Mouse (Mus musculus) large intestine, adult 2 months (tissue): ENCODE measurements at regions not wholly inside any gene's neighbourhood (a gene's known extent, or its start where the extent isn't known, plus 50 kb on each side); places are given as distances from the start of the nearest gene placed in this dataset.

Experiments used
- DNase-seq: peaks from one replicate; pipeline ENCODE4 v3.0.0-alpha.2; 2012; ENCODE audit warnings: low read depth, low spot score
- WGBS: fragments of 180-500 bp; shearing (Covaris S2); methylation state at CpG from one replicate; pipeline ENCODE4 v1.1.7; 2018; 5-methylcytosine and 5-hydroxymethylcytosine counted together

DNA sequence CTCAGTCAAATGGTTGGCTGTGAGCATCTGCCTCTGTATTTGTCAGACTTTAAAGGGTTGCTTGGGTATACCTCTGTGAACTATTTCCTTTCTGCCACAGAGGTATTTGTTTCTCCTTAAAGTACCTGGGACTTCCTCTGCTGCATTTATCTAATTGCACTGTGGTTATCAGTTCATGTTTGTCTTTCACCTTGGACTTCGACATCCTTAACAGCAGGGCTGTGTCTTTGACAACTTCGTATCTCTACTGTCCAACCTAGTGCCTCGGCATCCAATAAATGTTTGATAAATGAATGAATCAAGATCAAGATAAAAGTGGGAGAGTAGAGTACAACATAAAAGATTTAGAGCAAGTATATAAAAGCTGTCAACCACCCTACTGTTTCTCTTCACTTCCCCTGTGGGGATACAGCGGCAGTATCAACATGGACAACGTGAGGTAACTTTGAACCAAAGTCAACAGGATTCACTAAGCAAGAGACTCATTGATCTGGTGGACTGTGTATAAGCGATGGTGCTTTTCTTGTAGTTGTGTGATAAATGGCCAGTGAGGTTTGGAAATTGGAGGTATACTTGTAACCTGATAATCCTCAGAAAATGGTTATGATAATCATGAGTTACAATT is 199.9 kb upstream of the Cxxc4 start:
- DNase-seq = no peak
- WGBS = 44% methylated on average over 6 of the region's 6 CpGs

DNA sequence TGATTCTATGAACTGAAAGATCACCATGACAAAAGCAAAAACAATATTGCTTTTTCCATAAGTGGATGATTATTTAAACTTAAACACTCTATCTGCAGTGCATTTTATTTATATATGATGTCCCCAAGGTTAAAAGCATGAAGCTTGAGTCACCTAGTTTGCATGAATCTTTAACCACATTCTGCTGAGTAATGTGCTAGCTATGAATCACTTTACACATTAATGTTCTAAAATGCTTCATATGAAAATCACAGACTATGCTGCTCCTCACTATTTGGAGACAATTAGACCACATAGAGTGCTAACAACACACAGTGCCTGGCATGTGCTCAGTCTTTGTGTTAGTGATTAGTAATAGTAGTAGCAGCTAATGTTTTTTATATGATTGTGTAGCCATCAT is 185.6 kb upstream of the Cxxc4 start:
- no peak for DNase-seq

DNA sequence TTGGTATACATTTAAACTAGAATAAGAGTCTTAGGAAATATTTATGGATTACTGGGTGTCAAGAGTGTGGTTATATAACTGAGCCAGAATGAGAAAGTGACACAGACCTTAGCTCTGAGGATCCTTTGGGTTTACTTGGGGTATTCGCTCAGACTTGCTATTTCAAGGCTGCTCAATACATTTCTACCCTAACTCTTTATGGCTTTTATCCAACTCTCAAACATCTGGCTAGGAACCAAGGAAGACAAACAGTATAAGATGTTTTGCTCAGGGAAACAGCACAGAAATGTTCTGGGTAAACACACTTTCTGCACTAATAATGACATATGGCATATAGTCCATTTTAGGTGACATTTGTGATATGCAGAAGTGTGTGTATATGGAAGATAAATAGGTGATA is 153.8 kb upstream of the Cxxc4 start:
- no peak for DNase-seq
- 56% methylated on average over 1 of the region's 1 CpGs for WGBS

DNA sequence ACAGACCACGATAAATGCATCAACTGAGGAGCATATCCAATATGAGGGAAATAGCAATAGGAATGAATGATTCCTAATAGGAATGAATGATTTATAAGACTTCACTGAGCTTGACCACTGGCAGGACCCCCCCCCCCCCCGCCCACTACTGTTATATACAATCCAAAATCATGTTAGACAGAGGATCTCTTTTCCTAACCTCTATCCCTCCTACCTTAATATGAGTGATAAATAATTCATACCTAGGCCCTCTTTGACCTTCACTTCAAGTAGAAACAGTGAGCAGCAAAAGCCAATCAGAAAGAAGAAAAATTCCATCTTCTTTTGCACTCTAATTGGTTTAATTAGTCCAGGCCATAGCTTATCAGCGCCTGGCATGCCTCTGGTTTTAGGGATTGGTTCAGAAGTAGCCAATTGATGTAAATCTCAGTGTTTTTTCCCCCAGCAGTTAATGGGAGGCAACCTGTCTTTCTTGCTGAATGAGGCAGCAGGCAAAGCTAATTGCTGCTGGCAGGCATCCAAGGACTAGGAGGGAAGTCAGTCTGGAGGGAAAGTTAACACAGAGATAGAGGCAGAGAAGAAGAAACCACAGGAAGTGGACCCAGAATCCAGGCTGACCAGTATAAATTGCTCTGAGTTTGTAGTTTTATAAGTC is 136.7 kb upstream of the Cxxc4 start:
- DNase-seq = peak; percentile 44
- 51% methylated on average over 3 of the region's 3 CpGs for WGBS

DNA sequence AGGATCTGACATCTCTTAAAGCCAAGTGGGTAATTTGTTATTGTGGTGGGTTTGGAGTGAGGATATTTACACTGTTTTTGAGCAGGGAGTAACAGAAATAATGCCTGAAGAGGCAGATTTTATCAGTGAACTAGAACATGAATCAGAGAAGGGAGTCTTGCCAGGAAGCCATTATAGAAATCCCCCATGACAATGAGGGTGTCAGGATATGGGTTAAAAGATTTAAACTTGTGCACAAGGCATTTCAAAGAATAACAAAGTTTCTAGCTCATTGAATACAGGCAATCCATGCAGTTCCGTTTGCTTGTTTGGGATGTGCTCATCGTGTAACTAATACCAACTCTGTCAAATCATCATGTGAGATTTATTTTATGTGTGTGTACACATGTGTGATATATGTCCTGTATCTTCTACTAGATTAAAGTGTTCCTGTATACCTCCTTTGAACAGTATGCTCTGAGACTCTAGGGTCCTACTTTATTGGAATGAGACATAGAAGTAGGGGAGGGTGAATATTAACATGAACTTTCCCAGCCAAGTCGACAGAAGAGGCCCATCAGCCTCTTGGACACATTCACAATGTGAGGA is 134.0 kb upstream of the Cxxc4 start:
- WGBS = 70% methylated on average over 3 of the region's 3 CpGs
- no peak for DNase-seq

DNA sequence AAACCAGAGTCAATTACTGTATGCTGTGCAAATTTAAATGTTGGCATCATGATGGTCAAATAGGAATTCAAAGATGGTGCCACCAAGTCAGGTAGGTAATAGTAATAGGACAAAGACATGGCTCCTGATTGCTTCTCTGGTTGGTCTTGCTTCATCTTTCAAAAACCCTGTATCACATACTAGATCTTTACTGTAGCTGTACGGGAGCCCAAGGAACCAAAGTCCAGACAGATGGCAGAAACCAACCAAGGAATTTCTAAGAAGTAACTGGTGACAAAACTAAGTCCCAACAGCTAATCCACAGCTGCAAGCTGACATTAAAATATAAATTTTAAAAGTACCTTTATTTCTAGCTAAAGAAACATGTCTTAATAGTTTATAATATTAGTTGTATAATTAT is 131.7 kb upstream of the Cxxc4 start:
- WGBS = 23% methylated on average over 1 of the region's 1 CpGs
- no peak for DNase-seq

DNA sequence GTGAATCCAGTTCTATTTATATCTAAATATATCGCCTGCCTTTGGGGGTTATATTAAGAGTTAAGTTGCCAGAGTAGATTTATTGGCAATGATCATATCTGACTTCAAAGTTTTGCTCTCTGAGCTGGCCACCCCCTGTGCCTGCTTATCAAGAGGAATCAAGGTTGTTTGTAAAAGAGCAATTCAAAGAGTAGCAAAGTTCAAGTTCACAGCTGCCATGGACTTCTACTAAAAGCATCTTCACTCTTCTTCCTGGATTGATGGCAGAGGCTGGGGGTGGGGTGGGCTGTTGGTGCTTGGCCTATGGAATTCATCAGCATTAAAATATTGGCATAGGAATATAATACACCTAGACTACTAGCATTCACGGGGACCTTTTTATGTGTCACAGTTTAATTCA is 131.2 kb upstream of the Cxxc4 start:
- 34% methylated on average over 2 of the region's 2 CpGs for WGBS
- DNase-seq = no peak

DNA sequence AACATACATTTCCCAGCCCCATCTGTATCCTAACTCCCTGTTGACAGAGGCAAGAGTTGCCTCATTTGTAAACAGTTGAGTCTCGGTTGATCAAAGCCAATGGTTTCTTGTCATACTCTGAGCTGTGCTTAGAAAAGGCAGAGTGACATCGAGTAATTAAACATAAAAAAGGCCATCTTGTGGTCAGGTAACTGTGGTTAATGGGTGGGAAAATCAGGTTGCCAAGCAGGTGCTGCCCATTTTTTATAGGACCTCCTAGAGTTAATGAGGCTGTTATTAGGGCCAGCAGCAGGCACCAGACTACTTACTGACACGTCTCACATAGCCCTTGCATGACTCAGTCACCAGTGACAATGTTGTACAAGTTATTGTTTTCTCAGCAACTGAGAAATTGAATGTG is 130.7 kb upstream of the Cxxc4 start:
- WGBS = 35% methylated on average over 3 of the region's 3 CpGs
- DNase-seq = no peak

DNA sequence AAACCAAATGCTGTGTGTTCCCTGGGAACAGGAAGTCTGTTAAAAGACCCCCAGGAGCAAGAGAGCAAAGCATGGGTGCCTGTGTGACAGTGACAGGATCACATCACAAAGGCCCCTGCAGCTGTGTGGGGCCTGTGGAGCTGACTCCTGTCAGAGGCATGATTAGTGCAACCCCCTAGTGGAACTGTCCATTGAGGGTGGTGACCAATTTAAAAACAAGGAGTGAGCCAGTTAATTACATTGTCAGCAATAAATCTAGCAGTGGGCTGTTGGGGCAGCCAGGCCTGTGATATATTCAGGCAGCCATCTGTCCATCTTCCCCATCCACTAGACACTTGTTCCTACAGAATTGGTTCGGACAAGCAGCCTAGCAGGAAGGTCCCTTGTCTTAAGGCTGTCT is 121.8 kb upstream of the Cxxc4 start:
- whole genome bisulfite sequencing = 83% methylated on average over 1 of the region's 1 CpGs

DNA sequence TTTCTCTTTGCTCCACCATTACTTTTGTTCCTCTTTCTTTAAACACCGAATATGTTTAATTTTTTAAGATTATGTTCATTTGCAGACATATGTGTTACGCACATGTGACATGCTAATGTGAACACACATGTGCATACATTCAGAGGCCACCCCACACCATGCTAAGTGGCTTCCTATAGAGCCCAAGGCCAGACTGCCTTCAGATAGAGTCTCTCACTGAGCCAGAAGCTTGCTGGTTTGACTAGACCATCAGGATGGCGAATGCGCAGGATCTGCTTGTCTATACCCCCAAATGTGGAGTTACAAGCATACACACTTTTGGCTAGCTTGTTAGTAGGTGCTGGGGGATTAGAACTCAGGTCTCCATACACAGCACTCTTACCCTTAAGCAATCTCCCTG is 121.3 kb upstream of the Cxxc4 start:
- no peak for DNase-seq
- WGBS = 94% methylated on average over 4 of the region's 4 CpGs

More for the DNA sequence above, 121.8 kb upstream of the Cxxc4 start:
- DNase-seq = no peak

DNA sequence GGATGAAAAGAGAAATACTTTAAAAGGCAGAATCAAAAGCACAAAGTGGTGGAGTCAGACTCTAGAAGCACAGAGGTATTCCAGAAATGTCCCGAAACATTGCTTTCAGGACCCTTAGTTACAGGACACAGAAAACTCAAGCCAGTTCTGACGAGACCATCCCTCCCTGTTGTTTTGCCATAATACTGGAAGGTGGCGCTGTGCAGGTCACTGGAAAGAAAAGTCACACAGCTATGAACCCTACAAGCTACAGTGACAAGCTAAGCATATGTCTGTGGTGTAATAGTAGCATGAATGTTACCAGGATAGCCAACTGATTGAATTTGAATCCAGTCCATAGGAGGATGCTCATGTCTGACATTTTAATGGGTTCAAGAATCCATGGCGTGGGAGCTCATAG is 117.4 kb upstream of the Cxxc4 start:
- 78% methylated on average over 4 of the region's 4 CpGs for WGBS

DNA sequence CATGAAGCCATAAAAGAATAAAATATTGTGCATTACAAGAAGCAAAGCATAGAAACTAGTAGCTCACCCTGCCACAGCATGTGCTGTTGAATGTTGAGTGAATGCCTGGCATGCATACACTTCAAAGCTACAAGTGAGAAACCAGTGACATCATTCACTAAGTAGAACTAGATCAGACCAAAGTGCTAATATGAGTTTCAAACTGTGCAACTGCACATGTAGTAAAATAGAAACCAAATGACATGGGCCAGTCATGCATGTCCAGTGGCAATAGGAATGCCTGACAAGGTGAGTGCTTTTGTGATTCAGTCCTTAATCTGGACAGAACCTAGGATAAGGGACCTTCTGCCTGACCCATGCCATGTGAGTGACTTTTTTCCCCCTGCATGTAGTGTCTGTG is 111.3 kb upstream of the Cxxc4 start:
- DNase-seq = no peak

More for the DNA sequence above, 117.4 kb upstream of the Cxxc4 start:
- DNase-seq = no peak

DNA sequence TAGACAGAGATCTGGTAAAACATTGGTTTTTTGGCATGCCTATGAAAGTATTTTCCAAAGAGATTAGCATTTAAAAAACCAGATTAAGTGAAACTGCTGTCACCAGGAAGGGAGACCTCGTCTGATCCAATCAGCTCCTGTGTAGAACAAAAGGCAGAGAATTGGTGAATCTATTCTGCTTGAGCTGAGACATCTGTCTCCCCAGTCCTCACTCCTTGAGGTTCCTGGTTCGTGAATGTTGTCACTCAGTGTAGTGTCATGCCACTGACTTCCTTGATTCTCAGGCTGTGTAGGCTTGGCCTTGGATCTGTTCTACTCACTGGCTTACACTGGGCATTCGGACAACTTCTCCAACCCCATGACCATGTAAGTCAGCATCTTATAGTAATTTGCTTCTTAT is 105.9 kb upstream of the Cxxc4 start:
- no peak for DNase-seq
- WGBS = 59% methylated on average over 3 of the region's 3 CpGs

DNA sequence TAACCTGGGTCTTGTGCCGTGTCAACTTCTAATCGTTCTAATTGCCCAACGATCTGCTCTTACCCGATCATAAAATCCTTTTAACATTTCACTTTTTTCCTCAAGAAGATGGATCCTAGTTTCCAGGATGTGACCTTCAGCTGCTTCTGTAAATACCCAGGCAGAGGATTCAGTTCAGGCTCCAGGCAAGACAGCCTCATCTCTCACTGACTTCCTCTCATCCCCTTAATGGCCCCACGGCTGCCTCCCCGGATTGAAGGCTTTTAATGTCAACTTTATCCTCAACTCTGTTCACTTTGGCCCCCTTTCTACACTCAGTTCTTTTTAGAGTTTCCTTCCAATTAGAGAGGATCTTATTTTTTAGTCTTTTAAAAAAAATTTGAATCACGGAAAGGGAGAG is 91.0 kb upstream of the Cxxc4 start:
- no peak for DNase-seq
- 17% methylated on average over 7 of the region's 7 CpGs for WGBS

DNA sequence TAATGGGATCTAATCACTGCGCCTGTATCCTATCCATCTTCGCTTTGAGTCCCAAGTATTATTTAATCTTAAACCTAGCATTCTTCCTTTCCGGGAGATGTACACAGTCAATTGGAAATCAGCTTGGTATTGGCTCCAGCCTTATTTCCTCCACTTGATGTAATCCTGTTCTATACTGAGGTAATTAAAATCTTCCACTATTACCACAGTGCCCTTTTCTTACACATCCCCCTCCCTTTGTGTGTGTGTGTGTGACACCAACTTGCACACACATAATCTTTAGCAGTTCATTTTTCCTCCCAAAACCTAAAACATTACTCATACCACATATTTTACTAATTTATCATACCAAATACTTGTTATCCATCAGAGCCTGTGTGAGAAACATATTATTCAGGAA is 90.3 kb upstream of the Cxxc4 start:
- no peak for DNase-seq
- 91% methylated on average over 3 of the region's 3 CpGs for WGBS

DNA sequence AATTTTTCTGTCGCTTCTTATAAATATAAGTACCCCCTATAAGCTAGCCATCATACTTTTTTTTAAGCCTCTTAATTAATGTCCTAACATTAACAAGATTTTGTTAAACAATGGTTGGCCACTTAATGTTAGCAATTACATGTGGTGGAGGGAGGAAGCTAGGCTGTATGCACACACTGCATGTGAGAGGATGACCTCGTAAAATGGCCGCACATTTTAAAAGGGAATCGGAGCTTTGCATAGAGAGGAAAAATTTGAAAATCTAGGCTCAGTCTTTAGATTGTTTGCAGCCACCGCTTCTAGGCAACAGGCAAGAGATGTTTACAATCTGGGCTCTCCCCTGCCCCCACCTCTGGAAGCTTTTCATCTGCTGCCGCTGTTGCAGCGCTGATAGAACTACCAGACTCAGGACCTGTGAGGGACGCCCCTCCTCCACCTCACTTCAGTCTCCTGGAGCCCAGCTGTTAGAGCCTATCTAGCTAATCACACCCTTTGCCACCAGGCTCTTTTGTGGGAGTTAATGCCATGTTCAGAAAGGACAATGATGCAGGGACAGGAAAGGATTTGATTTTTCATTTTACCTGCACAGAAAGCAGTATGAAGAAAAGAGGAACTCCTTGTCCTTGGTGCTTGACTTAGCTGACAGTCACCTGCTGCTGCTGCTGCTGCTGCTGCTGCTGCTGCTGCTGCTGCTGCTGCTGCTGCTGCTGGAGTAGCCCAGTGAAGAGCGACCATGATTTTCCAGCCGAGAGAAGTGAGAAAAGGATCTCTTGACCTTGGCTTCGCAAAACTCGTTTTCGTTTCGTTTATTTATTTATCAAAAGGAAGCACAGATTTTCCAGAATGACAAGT is 89.7 kb upstream of the Cxxc4 start:
- DNase-seq = no peak
- 13% methylated on average over 14 of the region's 14 CpGs for WGBS

DNA sequence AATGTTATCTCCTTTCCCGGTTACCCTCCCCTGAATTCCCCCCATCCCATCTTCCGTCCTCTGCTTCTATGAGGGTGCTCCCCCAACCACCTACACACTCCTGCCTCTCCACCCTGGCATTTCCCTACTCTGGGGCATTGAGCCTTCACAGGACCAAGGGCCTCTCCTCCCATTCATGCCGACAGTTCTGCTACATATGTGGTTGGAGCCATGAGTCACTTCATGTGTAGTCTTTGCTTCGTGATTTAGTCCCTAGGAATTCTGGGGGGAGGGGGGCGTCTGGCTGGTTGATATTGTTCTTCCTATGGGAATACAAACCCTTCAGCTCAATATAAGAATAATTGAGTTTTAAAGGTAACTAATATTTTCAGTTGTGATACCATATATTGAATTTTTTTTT is 74.0 kb upstream of the Cxxc4 start:
- 74% methylated on average over 5 of the region's 5 CpGs for WGBS

DNA sequence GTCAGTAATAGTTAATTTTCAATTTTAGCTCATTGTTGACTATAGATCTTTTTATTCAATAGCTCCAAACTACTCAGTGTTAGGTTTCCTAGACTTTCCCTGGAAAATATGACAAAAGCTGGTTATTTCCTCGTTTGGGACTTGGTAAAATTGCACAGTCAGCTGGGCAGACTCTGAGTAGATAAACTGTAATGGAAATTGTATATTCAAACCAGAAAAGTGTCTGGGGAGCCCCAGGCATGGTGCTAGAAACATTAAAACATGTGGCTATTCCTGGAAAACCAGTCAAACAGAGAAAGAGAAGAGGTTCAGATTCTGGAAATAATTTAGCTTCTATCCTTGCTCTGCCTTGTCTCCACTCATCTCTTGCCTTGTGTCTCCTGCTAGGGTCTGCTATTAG is 66.4 kb upstream of the Cxxc4 start:
- WGBS = 18% methylated on average over 1 of the region's 1 CpGs
- DNase-seq = no peak

More for the DNA sequence above, 74.0 kb upstream of the Cxxc4 start:
- DNase-seq = no peak

DNA sequence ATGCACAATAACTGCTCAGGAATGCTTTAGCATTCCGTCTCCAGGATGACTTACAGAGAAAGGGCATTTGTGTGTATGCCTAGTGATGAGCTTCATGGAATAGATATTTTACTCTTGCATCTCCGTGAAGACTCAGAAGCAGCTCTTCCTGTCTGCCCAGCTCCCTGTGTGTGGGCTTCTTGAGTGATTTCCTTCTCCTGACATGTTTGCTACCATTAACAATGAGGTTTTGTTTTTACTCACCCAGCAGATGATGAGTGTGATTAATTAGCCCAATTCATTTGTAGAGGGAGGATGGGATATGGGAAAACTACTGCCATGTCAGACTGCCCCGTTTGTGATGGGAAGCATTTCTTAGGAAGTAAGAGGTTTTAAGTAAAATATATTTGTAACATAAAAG is 63.9 kb upstream of the Cxxc4 start:
- DNase-seq = no peak
- 42% methylated on average over 3 of the region's 3 CpGs for WGBS

DNA sequence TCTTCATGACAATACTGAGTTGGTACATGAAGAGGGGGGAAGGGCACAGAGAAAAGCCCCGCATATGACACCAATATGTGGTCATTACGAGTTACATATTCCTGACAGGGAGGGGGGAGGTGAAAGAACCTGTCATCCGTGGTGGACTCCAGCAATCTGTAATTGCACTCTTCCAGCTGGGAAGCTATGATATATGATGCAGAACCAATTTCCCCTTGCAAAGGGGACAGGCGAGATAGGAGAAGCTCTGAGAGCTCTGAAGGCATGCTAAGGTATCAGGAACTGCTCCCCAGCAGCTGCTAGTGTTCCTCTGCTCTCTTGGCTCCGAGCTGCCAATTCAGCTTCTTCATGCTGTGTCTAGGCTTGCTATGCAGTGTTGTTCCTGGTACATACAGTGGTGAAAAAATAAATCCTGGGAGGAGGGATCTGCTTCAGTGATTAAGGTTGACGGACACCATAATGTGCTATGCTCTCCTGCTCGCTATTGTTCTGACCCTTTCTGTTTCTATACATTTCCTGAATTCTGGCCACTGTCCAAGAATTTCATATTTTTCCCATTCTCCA is 57.7 kb upstream of the Cxxc4 start:
- DNase-seq = no peak
- 80% methylated on average over 7 of the region's 7 CpGs for WGBS
